Mouse (Mus musculus) stomach, postnatal 0 days (tissue): ENCODE measurements around the gene Ccsap.

Experiments used
- CTCF ChIP-seq: IDR thresholded peaks from 2 replicates; pipeline ENCODE4 v1.5.1; 2016; ENCODE audit warnings: antibody characterized with exemption, low read depth, mild to moderate bottlenecking, moderate library complexity
- EP300 ChIP-seq: optimal IDR thresholded peaks from 2 replicates; pipeline ENCODE3; 2016; ENCODE audit warnings: antibody characterized with exemption

DNA sequence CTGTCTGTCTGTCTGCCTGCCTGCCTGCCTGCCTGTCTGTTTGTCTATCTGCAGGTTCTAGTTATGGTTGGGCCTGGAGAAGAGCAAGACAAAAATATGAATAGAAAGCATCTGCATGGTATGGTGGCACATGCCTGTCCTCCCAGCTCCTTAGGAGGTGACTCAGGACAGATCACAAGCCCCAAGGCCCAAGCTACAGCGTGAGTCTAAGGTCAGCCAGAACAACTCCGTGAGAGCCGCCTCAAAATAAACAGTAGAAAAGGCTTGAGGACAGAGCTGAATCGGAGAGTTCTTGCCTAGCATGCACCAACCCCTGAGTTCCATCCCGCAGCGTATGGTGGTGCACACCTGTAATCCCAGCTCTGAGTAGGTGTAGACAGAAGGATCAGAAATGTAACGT lies 5.8 kb upstream of the Ccsap start:
- TF ChIP-seq EP300: no peak
- no peak for TF ChIP-seq CTCF
